ENCODE assay signal across 14 mouse cellular contexts in the genomic region with DNA sequence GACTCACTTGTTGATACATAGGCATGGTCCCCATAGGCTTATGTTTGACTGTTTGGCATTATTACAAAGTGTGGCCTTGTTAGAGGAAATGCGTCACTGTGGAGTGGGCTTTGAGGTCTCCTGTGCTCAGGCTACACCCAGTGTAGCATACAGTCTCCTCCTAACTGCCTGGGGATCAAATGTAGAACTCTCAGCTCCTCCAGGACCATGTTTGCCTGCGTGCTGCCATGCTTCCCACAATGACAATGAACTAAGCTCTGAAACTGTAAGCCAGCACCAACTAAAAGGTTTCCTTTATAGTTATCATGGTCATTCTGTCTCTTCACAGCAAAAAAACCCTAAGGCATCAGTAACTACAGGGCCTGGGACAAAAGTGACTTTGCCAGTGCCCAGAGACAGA.
"Had no signal": no experiment of that assay in that cellular context is flagged by ENCODE, and none has a peak within 500 bp of the region (broad histone marks: within the 10 kb centered on the region; RNA-seq: fewer than 3 reads in every experiment).

No protein-coding gene starts in this region.

- DNase-seq: liver, postnatal 0 days; lung, embryonic 14.5 days; lung, postnatal 10 days; right cerebral cortex, postnatal 14 days; thymus, adult 18-20 months; thymus, postnatal 25 days; thymus, postnatal 4 days had no signal

- H3K36me3 ChIP-seq: midbrain, embryonic 15.5 days had no signal

- H3K9me3 ChIP-seq: liver, embryonic 15.5 days; megakaryocyte, embryonic 14.5 days; midbrain, embryonic 13.5 days; midbrain, embryonic 15.5 days; neural tube, embryonic 12.5 days had no signal

- H3K4me3 ChIP-seq: liver, embryonic 15.5 days; midbrain, embryonic 13.5 days; midbrain, embryonic 15.5 days; neural tube, embryonic 12.5 days had no signal

- H3K27ac ChIP-seq: liver, embryonic 15.5 days; macrophage; midbrain, embryonic 13.5 days; midbrain, embryonic 15.5 days; neural tube, embryonic 12.5 days had no signal

- H3K4me1 ChIP-seq: midbrain, embryonic 13.5 days; midbrain, embryonic 15.5 days; neural tube, embryonic 12.5 days had no signal

- ATAC-seq: liver, postnatal 0 days had no signal

- H3K9ac ChIP-seq: liver, embryonic 15.5 days; liver, postnatal 0 days; lung, embryonic 14.5 days; midbrain, embryonic 13.5 days; midbrain, embryonic 15.5 days; neural tube, embryonic 12.5 days had no signal

- H3K27me3 ChIP-seq: liver, embryonic 15.5 days; megakaryocyte, embryonic 14.5 days; midbrain, embryonic 13.5 days; midbrain, embryonic 15.5 days; neural tube, embryonic 12.5 days had no signal

- H3K4me2 ChIP-seq: liver, embryonic 15.5 days; lung, embryonic 14.5 days; midbrain, embryonic 11.5 days; midbrain, embryonic 13.5 days; midbrain, embryonic 15.5 days; neural tube, embryonic 12.5 days had no signal
